Mouse (Mus musculus): ENCODE data around the gene Rab38. TPM values are rescaled to one million over a fixed set of nuclear protein-coding genes. Genes with fewer than 3 reads are reported as not detected.

Rab38 gene
- polyA plus RNA-seq, 1 experiment from 2014 or later: 1.5 TPM

DNA sequence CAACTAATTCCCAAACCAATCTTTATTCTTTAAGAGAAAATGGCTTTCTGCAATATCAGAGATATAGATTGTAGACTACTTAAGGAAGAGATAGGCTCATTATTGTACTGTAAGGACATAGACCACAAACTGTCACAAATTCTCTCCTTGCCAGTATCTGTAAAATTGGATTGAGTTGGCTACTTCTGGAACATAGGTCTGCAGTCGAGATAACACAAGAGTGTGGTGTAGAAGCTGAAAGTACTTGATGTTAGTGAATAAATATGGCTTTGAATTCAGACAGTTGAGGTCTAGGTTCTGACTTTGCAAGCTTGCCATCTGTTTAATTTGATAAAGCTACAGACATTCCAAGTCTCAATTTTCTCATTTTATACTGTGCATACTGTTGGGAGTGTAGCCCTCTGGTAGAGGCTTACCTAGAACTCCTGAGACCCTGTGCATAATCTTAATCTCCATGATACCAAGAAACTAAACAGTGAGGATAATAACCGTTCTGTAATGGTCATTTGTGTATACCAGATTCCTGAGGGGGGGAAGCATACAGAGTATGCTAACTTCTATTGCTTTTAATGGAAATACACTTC lies 15.3 kb downstream of the Rab38 start:
- Histone ChIP-seq H3K27me3 (replicated peaks) (no peaks in the 10 kb centered on the region), H3K9ac (no peak overlapping the region), H3K27ac (no peak overlapping the region), H3K4me1 (no peaks in the 10 kb centered on the region), H3K36me3 (replicated peaks) (no peaks in the 10 kb centered on the region), H3K9me3 (no peaks in the 10 kb centered on the region), H3K4me2 (no peak overlapping the region), H3K4me3 (no peak overlapping the region)
- ATAC-seq (replicated peaks): no peak
- WGBS: 74% methylated on average over 2 of the region's 2 CpGs

DNA sequence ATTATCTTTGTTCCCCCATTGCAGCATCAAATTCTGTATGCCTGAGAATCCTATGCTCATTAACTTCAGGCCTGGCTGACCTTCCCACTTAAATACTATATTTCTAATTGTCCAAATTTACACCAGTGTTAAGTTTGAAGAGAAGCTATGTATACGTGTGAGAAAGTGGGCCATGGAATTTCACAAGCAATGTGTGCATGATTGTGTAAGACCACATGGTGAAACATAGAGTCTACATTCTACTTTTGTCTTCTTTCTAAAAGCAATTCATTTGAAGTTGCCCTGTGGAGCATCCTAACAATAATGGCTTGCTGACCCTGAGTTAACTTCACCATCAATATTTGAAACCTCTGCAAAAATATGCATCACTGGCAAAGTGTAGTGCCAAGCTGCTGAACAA lies 23.2 kb downstream of the Rab38 start:
- H3K27ac ChIP-seq: no peak overlapping the region
- H3K27me3 ChIP-seq (replicated peaks): no peaks in the 10 kb centered on the region
- H3K9me3 ChIP-seq: no peaks in the 10 kb centered on the region
- H3K9ac ChIP-seq: no peak overlapping the region
- no peaks in the 10 kb centered on the region for H3K4me1 ChIP-seq
- H3K4me2 ChIP-seq: no peak overlapping the region
- H3K36me3 ChIP-seq (replicated peaks): no peaks in the 10 kb centered on the region
- 86% methylated on average over 1 of the region's 1 CpGs for WGBS
- no peak for ATAC-seq (replicated peaks)
- no peak overlapping the region for H3K4me3 ChIP-seq

- 85% methylated on average over 3 of the region's 3 CpGs for WGBS
- no peak overlapping the region for H3K27ac ChIP-seq
- no peaks in the 10 kb centered on the region for H3K36me3 ChIP-seq (replicated peaks)
- ATAC-seq (replicated peaks): no peak
- H3K4me3 ChIP-seq: no peak overlapping the region
- no peak overlapping the region for H3K4me2 ChIP-seq
- H3K9me3 ChIP-seq: no peaks in the 10 kb centered on the region
- H3K4me1 ChIP-seq: no peaks in the 10 kb centered on the region
- H3K9ac ChIP-seq: no peak overlapping the region
- H3K27me3 ChIP-seq (replicated peaks): no peaks in the 10 kb centered on the region
These were observed 27.8 kb downstream of the Rab38 start for GRCm38 (mm10) chr7:88457827-88458226.

DNA sequence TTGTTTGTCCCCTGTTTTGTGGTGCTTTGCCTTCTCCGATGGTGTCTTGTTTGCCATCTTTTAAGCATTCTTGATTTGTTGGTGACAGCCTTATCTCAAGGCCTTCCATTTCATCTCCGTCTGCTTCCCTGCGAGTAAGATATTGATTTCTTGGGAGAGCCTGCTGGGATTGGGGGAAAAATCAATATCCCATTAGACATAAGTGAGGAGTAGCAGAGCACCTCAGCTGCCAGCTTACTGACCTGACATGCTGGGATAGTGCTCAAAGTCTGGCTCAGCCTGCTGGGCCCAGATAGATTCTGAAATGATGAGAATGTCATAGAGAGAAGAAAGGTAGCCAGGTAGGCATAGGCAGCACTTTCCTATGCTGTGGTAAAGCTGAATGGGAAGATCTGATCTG lies 37.7 kb downstream of the Rab38 start:
- no peaks in the 10 kb centered on the region for H3K36me3 ChIP-seq (replicated peaks)
- H3K27ac ChIP-seq: no peak overlapping the region
- no peak overlapping the region for H3K4me3 ChIP-seq
- no peaks in the 10 kb centered on the region for H3K9me3 ChIP-seq
- no peak overlapping the region for H3K9ac ChIP-seq
- no peaks in the 10 kb centered on the region for H3K4me1 ChIP-seq
- no peaks in the 10 kb centered on the region for H3K27me3 ChIP-seq (replicated peaks)
- no peak overlapping the region for H3K4me2 ChIP-seq
- WGBS: 71% methylated on average over 3 of the region's 3 CpGs
- ATAC-seq (replicated peaks): peak; percentile 50; the same call in 1 of the 2 replicates

- H3K9ac ChIP-seq: no peak overlapping the region
- H3K27ac ChIP-seq: no peak overlapping the region
- no peaks in the 10 kb centered on the region for H3K9me3 ChIP-seq
- H3K4me3 ChIP-seq: no peak overlapping the region
- WGBS: 89% methylated on average over 7 of the region's 7 CpGs
- H3K4me2 ChIP-seq: no peak overlapping the region
- no peaks in the 10 kb centered on the region for H3K4me1 ChIP-seq
- ATAC-seq (replicated peaks): no peak
- H3K27me3 ChIP-seq (replicated peaks): no peaks in the 10 kb centered on the region
- no peaks in the 10 kb centered on the region for H3K36me3 ChIP-seq (replicated peaks)
These were observed 52.1 kb downstream of the Rab38 start for GRCm38 (mm10) chr7:88482110-88482619.

DNA sequence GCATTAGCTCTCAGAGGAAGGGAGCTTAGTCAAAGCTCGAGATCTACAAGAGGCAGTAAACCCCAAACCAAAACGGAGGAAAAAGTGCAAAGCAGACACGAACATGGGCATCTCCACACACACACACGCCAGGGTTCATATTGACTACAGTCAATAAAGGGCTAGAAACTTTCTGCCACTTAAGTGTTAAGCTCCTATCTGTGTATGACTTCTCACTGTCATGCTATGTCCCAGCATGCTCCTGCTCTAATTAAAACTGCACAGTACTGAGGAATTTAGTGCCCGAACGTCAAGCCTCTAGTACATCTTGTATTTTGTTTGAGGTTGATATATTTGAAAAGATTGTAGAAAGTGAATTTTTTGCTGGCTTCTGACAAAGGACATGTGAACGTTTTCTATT lies 52.6 kb downstream of the Rab38 start:
- H3K27ac ChIP-seq: no peak overlapping the region
- no peaks in the 10 kb centered on the region for H3K4me1 ChIP-seq
- H3K9me3 ChIP-seq: no peaks in the 10 kb centered on the region
- ATAC-seq (replicated peaks): no peak
- H3K4me2 ChIP-seq: no peak overlapping the region
- WGBS: 79% methylated on average over 7 of the region's 7 CpGs
- no peak overlapping the region for H3K4me3 ChIP-seq
- H3K36me3 ChIP-seq (replicated peaks): no peaks in the 10 kb centered on the region
- no peaks in the 10 kb centered on the region for H3K27me3 ChIP-seq (replicated peaks)
- no peak overlapping the region for H3K9ac ChIP-seq

DNA sequence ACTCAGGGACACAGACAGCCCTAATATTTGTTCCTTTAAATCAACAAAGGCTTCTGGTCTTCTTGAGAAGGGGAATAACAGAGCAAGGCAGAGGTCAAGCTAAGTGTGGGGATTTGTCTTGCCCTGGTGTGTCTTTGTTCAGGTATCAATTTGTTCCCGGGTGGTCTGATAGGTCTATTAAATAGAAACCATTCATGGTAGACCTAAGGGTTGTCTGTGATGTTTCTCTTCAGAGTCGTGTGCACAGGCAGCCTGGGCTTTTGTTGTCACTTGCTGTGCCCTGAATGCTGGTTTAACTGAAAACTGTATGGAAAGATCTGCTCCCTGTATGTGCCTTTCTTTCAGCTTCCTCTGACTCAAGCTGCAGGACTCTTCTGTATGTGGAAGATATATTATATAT lies 60.9 kb downstream of the Rab38 start:
- H3K27ac ChIP-seq: no peak overlapping the region
- H3K4me3 ChIP-seq: no peak overlapping the region
- no peaks in the 10 kb centered on the region for H3K4me1 ChIP-seq
- 10% methylated on average over 2 of the region's 2 CpGs for WGBS
- no peak overlapping the region for H3K9ac ChIP-seq
- H3K27me3 ChIP-seq (replicated peaks): no peaks in the 10 kb centered on the region
- ATAC-seq (replicated peaks): peak; percentile 82
- no peaks in the 10 kb centered on the region for H3K36me3 ChIP-seq (replicated peaks)
- H3K9me3 ChIP-seq: no peaks in the 10 kb centered on the region
- H3K4me2 ChIP-seq: no peak overlapping the region

DNA sequence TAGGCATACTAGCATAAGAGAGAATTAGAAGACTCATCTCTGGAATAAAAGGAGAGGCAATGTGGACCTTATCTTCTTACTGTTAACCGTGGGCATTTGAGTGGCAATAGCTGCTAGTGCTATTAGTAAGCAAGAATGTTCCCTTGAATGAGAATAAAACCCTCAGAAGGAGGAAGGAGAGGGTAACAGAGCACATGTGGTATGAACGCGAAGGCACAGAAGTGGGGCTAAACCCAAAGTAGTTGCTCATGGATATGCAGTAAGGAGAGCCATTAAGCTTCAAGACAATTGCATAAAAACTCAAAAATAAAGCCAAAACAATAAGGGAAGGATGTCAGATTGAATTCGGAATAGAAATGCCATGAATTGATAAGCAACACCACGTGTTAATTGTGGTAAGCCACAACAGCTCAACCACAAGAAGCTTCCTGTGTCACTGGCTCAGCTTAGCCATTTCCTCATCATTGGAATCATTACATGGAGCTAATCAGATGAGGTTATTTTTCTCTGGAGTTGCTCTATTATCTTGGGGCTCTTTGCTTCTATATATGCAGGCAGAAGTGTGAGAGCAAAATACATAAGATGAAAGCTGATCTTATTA lies 72.2 kb downstream of the Rab38 start:
- H3K4me1 ChIP-seq: no peaks in the 10 kb centered on the region
- WGBS: 82% methylated on average over 5 of the region's 5 CpGs
- H3K4me3 ChIP-seq: no peak overlapping the region
- H3K9me3 ChIP-seq: no peaks in the 10 kb centered on the region
- H3K27me3 ChIP-seq (replicated peaks): no peaks in the 10 kb centered on the region
- no peak overlapping the region for H3K27ac ChIP-seq
- H3K36me3 ChIP-seq (replicated peaks): no peaks in the 10 kb centered on the region
- no peak overlapping the region for H3K4me2 ChIP-seq
- no peak overlapping the region for H3K9ac ChIP-seq
- no peak for ATAC-seq (replicated peaks)

GRCm38 (mm10) chr7:88509748-88510147 lies 79.7 kb downstream of the Rab38 start:
- Histone ChIP-seq H3K27me3 (replicated peaks) (no peaks in the 10 kb centered on the region), H3K27ac (no peak overlapping the region), H3K36me3 (replicated peaks) (no peaks in the 10 kb centered on the region), H3K9me3 (no peaks in the 10 kb centered on the region), H3K4me3 (no peak overlapping the region), H3K4me1 (no peaks in the 10 kb centered on the region), H3K9ac (no peak overlapping the region), H3K4me2 (no peak overlapping the region)
- 86% methylated on average over 2 of the region's 2 CpGs for WGBS
- no peak for ATAC-seq (replicated peaks)

DNA sequence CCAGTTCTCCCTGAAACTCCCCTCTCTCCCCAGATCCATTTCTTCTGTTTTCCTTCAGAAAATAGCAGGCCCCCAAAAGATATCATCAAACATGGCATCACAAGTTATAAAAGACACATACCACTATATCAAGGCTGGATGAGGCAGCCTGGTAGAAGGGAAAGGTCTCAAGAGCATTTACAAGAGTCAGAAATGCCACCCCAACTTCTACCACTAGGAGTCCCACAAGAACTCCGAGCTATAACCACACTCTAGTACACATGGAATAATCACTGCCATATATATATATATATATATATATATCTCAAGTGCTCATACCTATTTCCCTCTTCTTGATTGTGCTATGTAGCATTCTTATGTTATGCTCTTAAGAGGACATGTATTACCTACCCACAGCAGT lies 92.4 kb downstream of the Rab38 start:
- 72% methylated on average over 1 of the region's 1 CpGs for WGBS

DNA sequence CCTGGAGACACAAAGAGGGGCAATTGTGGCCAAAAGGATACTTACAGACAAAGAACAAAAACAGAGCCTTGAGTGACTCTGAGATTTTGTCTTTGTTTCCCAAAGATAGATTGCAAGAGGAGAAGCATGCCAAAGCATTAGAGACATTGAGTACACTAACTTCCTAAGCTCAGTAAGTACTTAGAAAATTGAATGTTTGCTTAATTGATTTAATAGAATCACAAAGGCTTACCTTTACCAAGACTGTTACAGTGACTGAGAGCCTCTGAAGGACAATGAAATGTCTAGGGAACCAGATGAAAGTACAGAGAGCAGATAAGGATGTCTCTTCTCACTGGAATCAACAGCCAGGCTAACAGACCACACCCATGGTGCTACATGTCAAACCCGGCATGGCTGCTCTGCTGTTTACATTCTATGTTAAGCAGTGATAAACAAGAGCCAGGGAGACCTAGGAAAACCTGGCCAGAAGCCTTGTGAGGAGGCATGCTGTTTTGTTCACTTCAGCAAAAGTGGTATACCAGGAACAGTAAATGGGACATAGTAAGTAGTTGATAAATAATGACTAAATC lies 97.1 kb downstream of the Rab38 start:
- no peaks in the 10 kb centered on the region for H3K4me1 ChIP-seq
- H3K9ac ChIP-seq: no peak overlapping the region
- no peak overlapping the region for H3K4me2 ChIP-seq
- H3K27me3 ChIP-seq (replicated peaks): no peaks in the 10 kb centered on the region
- no peaks in the 10 kb centered on the region for H3K9me3 ChIP-seq
- WGBS: 78% methylated on average over 1 of the region's 1 CpGs
- H3K36me3 ChIP-seq (replicated peaks): no peaks in the 10 kb centered on the region
- no peak overlapping the region for H3K4me3 ChIP-seq
- ATAC-seq (replicated peaks): no peak
- H3K27ac ChIP-seq: no peak overlapping the region

More for the DNA sequence above, 92.4 kb downstream of the Rab38 start:
- Histone ChIP-seq H3K27ac (no peak overlapping the region), H3K4me1 (no peaks in the 10 kb centered on the region), H3K4me2 (no peak overlapping the region), H3K9me3 (no peaks in the 10 kb centered on the region), H3K9ac (no peak overlapping the region), H3K4me3 (no peak overlapping the region), H3K27me3 (replicated peaks) (no peaks in the 10 kb centered on the region), H3K36me3 (replicated peaks) (no peaks in the 10 kb centered on the region)
- ATAC-seq (replicated peaks): no peak

- Histone ChIP-seq H3K4me3 (no peak overlapping the region), H3K9ac (no peak overlapping the region), H3K27ac (no peak overlapping the region), H3K9me3 (no peaks in the 10 kb centered on the region), H3K4me1 (no peaks in the 10 kb centered on the region; the same call in 1 of the 2 replicates), H3K4me2 (no peak overlapping the region), H3K27me3 (replicated peaks) (no peaks in the 10 kb centered on the region), H3K36me3 (replicated peaks) (no peaks in the 10 kb centered on the region)
- ATAC-seq (replicated peaks): peak; percentile 93
These were observed 106.1 kb downstream of the Rab38 start for GRCm38 (mm10) chr7:88536127-88536531.

DNA sequence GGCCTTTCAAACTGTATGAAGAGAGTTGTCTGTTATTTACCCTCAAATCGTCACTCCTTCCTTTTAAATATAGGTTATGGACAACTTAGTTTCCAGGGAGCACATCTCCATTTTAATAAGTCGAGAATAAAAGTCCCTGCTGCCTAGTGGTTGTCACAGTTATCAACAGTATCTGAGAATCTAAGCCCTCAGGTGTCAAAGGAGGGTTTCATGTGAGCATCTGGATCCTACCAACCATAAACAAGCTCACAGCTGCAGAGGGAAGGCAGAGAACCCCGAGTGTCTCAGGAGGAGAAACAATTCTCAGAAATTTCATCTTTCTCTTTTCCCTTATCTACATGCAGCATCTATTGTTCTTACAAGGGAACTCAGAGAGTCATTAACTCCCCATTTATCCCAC lies 106.7 kb downstream of the Rab38 start:
- no peak overlapping the region for H3K4me2 ChIP-seq
- H3K27me3 ChIP-seq (replicated peaks): no peaks in the 10 kb centered on the region
- 59% methylated on average over 3 of the region's 3 CpGs for WGBS
- no peak overlapping the region for H3K9ac ChIP-seq
- ATAC-seq (replicated peaks): peak; percentile 62; the same call in 1 of the 2 replicates
- H3K4me3 ChIP-seq: no peak overlapping the region
- no peaks in the 10 kb centered on the region for H3K36me3 ChIP-seq (replicated peaks)
- H3K27ac ChIP-seq: 0 out of 2 replicates have a peak overlapping the region, but pooled peaks have one; percentile 25
- no peaks in the 10 kb centered on the region for H3K9me3 ChIP-seq
- no peaks in the 10 kb centered on the region; the same call in 1 of the 2 replicates for H3K4me1 ChIP-seq

Measured in midbrain, embryonic 15.5 days (tissue).